Mouse (Mus musculus): Measurements from ENCODE around the gene Itih5. TPM values are rescaled to one million over a fixed set of nuclear protein-coding genes. Genes with fewer than 3 reads are reported as not detected.

Gene Itih5
- polyA plus RNA-seq, 1 experiment from 2014 or later = 3.8 TPM

GRCm38 (mm10) chr2:10140456-10140855 lies 12.9 kb upstream of the Itih5 start:
- no peaks in the 10 kb centered on the region for H3K9me3 ChIP-seq
- DNase-seq (ENCODE audit: low spot score) = no peak
- H3K36me3 ChIP-seq = no peaks in the 10 kb centered on the region
- no peak overlapping the region for H3K4me3 ChIP-seq
- no peak overlapping the region for H3K27ac ChIP-seq
- H3K27me3 ChIP-seq (ENCODE audit: insufficient read depth, poor library complexity, severe bottlenecking) = peaks cover 4% of the 10 kb centered on the region; the same call in 1 of the 2 replicates
- H3K4me1 ChIP-seq (replicated peaks) = peaks cover 5% of the 10 kb centered on the region; the same call in 1 of the 2 replicates
- 81% methylated on average over 5 of the region's 5 CpGs for whole genome bisulfite sequencing

- WGBS = 35% methylated on average over 8 of the region's 8 CpGs
- Histone ChIP-seq H3K9me3 (no peaks in the 10 kb centered on the region), H3K27ac (no peak overlapping the region)
Measured at GRCm38 (mm10) chr2:10142472-10143454, 10.6 kb upstream of the Itih5 start.

GRCm38 (mm10) chr2:10145514-10145913 lies 7.9 kb upstream of the Itih5 start:
- Histone ChIP-seq H3K27ac (no peak overlapping the region), H3K27me3 (ENCODE audit: insufficient read depth, poor library complexity, severe bottlenecking) (peaks cover 7% of the 10 kb centered on the region; the same call in 1 of the 2 replicates), H3K9me3 (no peaks in the 10 kb centered on the region), H3K4me1 (replicated peaks) (peaks cover 5% of the 10 kb centered on the region; the same call in 1 of the 2 replicates), H3K36me3 (no peaks in the 10 kb centered on the region), H3K4me3 (no peak overlapping the region)
- WGBS = 79% methylated on average over 6 of the region's 6 CpGs
- no peak for DNase-seq (ENCODE audit: low spot score)

More at GRCm38 (mm10) chr2:10142472-10143454, 10.6 kb upstream of the Itih5 start:
- no peaks in the 10 kb centered on the region for H3K36me3 ChIP-seq
- H3K4me3 ChIP-seq = no peak overlapping the region
- H3K4me1 ChIP-seq (replicated peaks) = peaks cover 5% of the 10 kb centered on the region; the same call in 1 of the 2 replicates
- H3K27me3 ChIP-seq (ENCODE audit: insufficient read depth, poor library complexity, severe bottlenecking) = peaks cover 7% of the 10 kb centered on the region; the same call in 1 of the 2 replicates
- DNase-seq (ENCODE audit: low spot score) = peak; percentile 70

GRCm38 (mm10) chr2:10147176-10147575 lies 6.2 kb upstream of the Itih5 start:
- Histone ChIP-seq H3K36me3 (no peaks in the 10 kb centered on the region), H3K4me3 (no peak overlapping the region), H3K27ac (no peak overlapping the region), H3K9me3 (no peaks in the 10 kb centered on the region), H3K27me3 (ENCODE audit: insufficient read depth, poor library complexity, severe bottlenecking) (0 out of 2 replicates have a peak, but pooled peaks cover 2% of the 10 kb centered on the region), H3K4me1 (replicated peaks) (peaks cover 3% of the 10 kb centered on the region; the same call in 1 of the 2 replicates)
- DNase-seq (ENCODE audit: low spot score) = no peak
- WGBS = 79% methylated on average over 8 of the region's 8 CpGs

- Histone ChIP-seq H3K4me3 (no peak overlapping the region), H3K4me1 (replicated peaks) (peaks cover 18% of the 10 kb centered on the region), H3K36me3 (no peaks in the 10 kb centered on the region), H3K27ac (no peak overlapping the region), H3K9me3 (no peaks in the 10 kb centered on the region), H3K27me3 (ENCODE audit: insufficient read depth, poor library complexity, severe bottlenecking) (no peaks in the 10 kb centered on the region)
- no peak for DNase-seq (ENCODE audit: low spot score)
- WGBS = 85% methylated on average over 5 of the region's 5 CpGs
Measured at GRCm38 (mm10) chr2:10152590-10152989, 781 bp upstream of the Itih5 start.

- Histone ChIP-seq H3K36me3 (no peaks in the 10 kb centered on the region), H3K4me1 (replicated peaks) (peaks cover 18% of the 10 kb centered on the region)
Measured at GRCm38 (mm10) chr2:10157184-10157583, 3.8 kb downstream of the Itih5 start.

GRCm38 (mm10) chr2:10162011-10162410 lies 8.6 kb downstream of the Itih5 start:
- no peak overlapping the region for H3K27ac ChIP-seq
- no peaks in the 10 kb centered on the region for H3K27me3 ChIP-seq (ENCODE audit: insufficient read depth, poor library complexity, severe bottlenecking)
- H3K36me3 ChIP-seq = no peaks in the 10 kb centered on the region
- no peaks in the 10 kb centered on the region for H3K4me1 ChIP-seq (replicated peaks)
- H3K4me3 ChIP-seq = no peak overlapping the region
- no peak for DNase-seq (ENCODE audit: low spot score)
- WGBS = 93% methylated on average over 4 of the region's 4 CpGs
- H3K9me3 ChIP-seq = no peaks in the 10 kb centered on the region

More at GRCm38 (mm10) chr2:10157184-10157583, 3.8 kb downstream of the Itih5 start:
- WGBS = 89% methylated on average over 10 of the region's 10 CpGs
- DNase-seq (ENCODE audit: low spot score) = no peak
- H3K4me3 ChIP-seq = no peak overlapping the region
- H3K27me3 ChIP-seq (ENCODE audit: insufficient read depth, poor library complexity, severe bottlenecking) = no peaks in the 10 kb centered on the region
- H3K9me3 ChIP-seq = no peaks in the 10 kb centered on the region
- H3K27ac ChIP-seq = no peak overlapping the region

- H3K4me3 ChIP-seq = no peak overlapping the region
- no peaks in the 10 kb centered on the region for H3K4me1 ChIP-seq (replicated peaks)
- peak; percentile 49 for DNase-seq (ENCODE audit: low spot score)
- H3K36me3 ChIP-seq = no peaks in the 10 kb centered on the region
- no peaks in the 10 kb centered on the region for H3K27me3 ChIP-seq (ENCODE audit: insufficient read depth, poor library complexity, severe bottlenecking)
- H3K27ac ChIP-seq = no peak overlapping the region
- WGBS = 60% methylated on average over 6 of the region's 6 CpGs
- H3K9me3 ChIP-seq = no peaks in the 10 kb centered on the region
Measured at GRCm38 (mm10) chr2:10166635-10167034, 13.3 kb downstream of the Itih5 start.

- no peaks in the 10 kb centered on the region for H3K36me3 ChIP-seq
- no peak overlapping the region for H3K4me3 ChIP-seq
- no peaks in the 10 kb centered on the region for H3K27me3 ChIP-seq (ENCODE audit: insufficient read depth, poor library complexity, severe bottlenecking)
- WGBS = 91% methylated on average over 11 of the region's 11 CpGs
- H3K27ac ChIP-seq = no peak overlapping the region
- H3K9me3 ChIP-seq = no peaks in the 10 kb centered on the region
- no peaks in the 10 kb centered on the region for H3K4me1 ChIP-seq (replicated peaks)
- no peak for DNase-seq (ENCODE audit: low spot score)
Measured at GRCm38 (mm10) chr2:10167283-10167682, 13.9 kb downstream of the Itih5 start.

- DNase-seq (ENCODE audit: low spot score) = no peak
- H3K27me3 ChIP-seq (ENCODE audit: insufficient read depth, poor library complexity, severe bottlenecking) = no peaks in the 10 kb centered on the region
- no peaks in the 10 kb centered on the region for H3K4me1 ChIP-seq (replicated peaks)
- H3K36me3 ChIP-seq = no peaks in the 10 kb centered on the region
- 71% methylated on average over 8 of the region's 8 CpGs for WGBS
- no peak overlapping the region for H3K27ac ChIP-seq
- H3K9me3 ChIP-seq = no peaks in the 10 kb centered on the region
- no peak overlapping the region for H3K4me3 ChIP-seq
Measured at GRCm38 (mm10) chr2:10168016-10168415, 14.6 kb downstream of the Itih5 start.

GRCm38 (mm10) chr2:10169991-10170390 lies 16.6 kb downstream of the Itih5 start:
- Histone ChIP-seq H3K27me3 (ENCODE audit: insufficient read depth, poor library complexity, severe bottlenecking) (no peaks in the 10 kb centered on the region), H3K27ac (no peak overlapping the region), H3K9me3 (no peaks in the 10 kb centered on the region), H3K4me1 (replicated peaks) (no peaks in the 10 kb centered on the region), H3K4me3 (no peak overlapping the region), H3K36me3 (no peaks in the 10 kb centered on the region)
- 93% methylated on average over 16 of the region's 16 CpGs for WGBS
- DNase-seq (ENCODE audit: low spot score) = no peak

- no peak for DNase-seq (ENCODE audit: low spot score)
- WGBS = 65% methylated on average over 3 of the region's 3 CpGs
- Histone ChIP-seq H3K9me3 (no peaks in the 10 kb centered on the region), H3K36me3 (no peaks in the 10 kb centered on the region), H3K27me3 (ENCODE audit: insufficient read depth, poor library complexity, severe bottlenecking) (no peaks in the 10 kb centered on the region), H3K4me3 (no peak overlapping the region), H3K4me1 (replicated peaks) (no peaks in the 10 kb centered on the region), H3K27ac (no peak overlapping the region)
Measured at GRCm38 (mm10) chr2:10193553-10193952, 40.2 kb downstream of the Itih5 start.

- H3K27ac ChIP-seq = no peak overlapping the region
- no peak overlapping the region for H3K4me3 ChIP-seq
- no peaks in the 10 kb centered on the region for H3K27me3 ChIP-seq (ENCODE audit: insufficient read depth, poor library complexity, severe bottlenecking)
- H3K36me3 ChIP-seq = no peaks in the 10 kb centered on the region
- 81% methylated on average over 3 of the region's 3 CpGs for WGBS
- DNase-seq (ENCODE audit: low spot score) = no peak
- no peaks in the 10 kb centered on the region for H3K4me1 ChIP-seq (replicated peaks)
- no peaks in the 10 kb centered on the region for H3K9me3 ChIP-seq
Measured at GRCm38 (mm10) chr2:10195162-10195561, 41.8 kb downstream of the Itih5 start.
